Mouse (Mus musculus): ENCODE data around the gene Dmrtc1a. TPM values are rescaled to one million over a fixed set of nuclear protein-coding genes. Genes with fewer than 3 reads are reported as not detected.

Dmrtc1a gene
- polyA plus RNA-seq, 1 experiment from 2014 or later, result 0.45 TPM

Other genes with a start within 250 kb of the Dmrtc1a start
- not detected in 2 replicates for gene Gm3880, start 221.7 kb downstream of the Dmrtc1a start, polyA plus RNA-seq (2016; fragmentation: Nextera tagmentation; extraction: Ambion mirVana)
- gene Gm9112, start 201.1 kb downstream of the Dmrtc1a start, polyA plus RNA-seq (2016; fragmentation: Nextera tagmentation; extraction: Ambion mirVana), result not detected in 2 replicates
- gene Dmrtc1b, start 200.8 kb downstream of the Dmrtc1a start, polyA plus RNA-seq (2016; fragmentation: Nextera tagmentation; extraction: Ambion mirVana), result not detected in 2 replicates
- gene Dmrtc1c1, start 105.7 kb downstream of the Dmrtc1a start, polyA plus RNA-seq (2016; fragmentation: Nextera tagmentation; extraction: Ambion mirVana), result not detected in 2 replicates
- not detected in 2 replicates for gene Dmrtc1c2, start 54.1 kb downstream of the Dmrtc1a start, polyA plus RNA-seq (2016; fragmentation: Nextera tagmentation; extraction: Ambion mirVana)
- gene 1700031F05Rik, start 40.7 kb downstream of the Dmrtc1a start, polyA plus RNA-seq (2016; fragmentation: Nextera tagmentation; extraction: Ambion mirVana), result not detected in 2 replicates
- not detected in 2 replicates for gene 1700011M02Rik, start 218 bp upstream of the Dmrtc1a start, polyA plus RNA-seq (2016; fragmentation: Nextera tagmentation; extraction: Ambion mirVana)
- 0.63 TPM in 1 of 2 replicates, not detected in the other for gene 1700018G05Rik, start 19.7 kb upstream of the Dmrtc1a start, polyA plus RNA-seq (2016; fragmentation: Nextera tagmentation; extraction: Ambion mirVana)